In genomic region chr4:148074521-148075189, GRCm38 (mm10) we compare ENCODE assay signal across 8 mouse cellular contexts. TPM values are rescaled to one million over a fixed set of nuclear protein-coding genes. Genes with fewer than 3 reads are reported as not detected.
DNase-seq lines count a peak whose midpoint lies in the region; ATAC-seq and TF ChIP-seq lines count a peak whose summit lies in the region.

No protein-coding gene starts in this region.

- ATAC-seq in heart, embryonic 14.5 days (ENCODE audit: insufficient number of reproducible peaks, insufficient read depth, low FRiP score, low read depth): no peak
- peak; percentile 57; the same call in 1 of the 2 replicates for ATAC-seq in liver, postnatal 0 days

- no peaks in the 10 kb centered on the region for H3K9me3 ChIP-seq in heart, embryonic 14.5 days (ENCODE audit: control insufficient read depth, low read length)
- H3K9me3 ChIP-seq in liver, postnatal 0 days (ENCODE audit: low read length): no peaks in the 10 kb centered on the region

- H3K4me1 ChIP-seq in heart, embryonic 14.5 days (ENCODE audit: control insufficient read depth in 2 of 2, insufficient read depth in 2 of 2, low read length in 2 of 2): peaks cover 4 to 8% of the 10 kb centered on the region in 2 experiments; a peak in 2 of 4 replicates
- H3K4me1 ChIP-seq in liver, postnatal 0 days (ENCODE audit: insufficient read depth): no peaks in the 10 kb centered on the region

- TF ChIP-seq EP300 in liver, postnatal 0 days (IDR thresholded peaks at IDR 0.05; ENCODE audit: low read depth): no peak

- peak overlapping the region; percentile 71 for H3K4me2 ChIP-seq in heart, embryonic 14.5 days (ENCODE audit: low read length)
- H3K4me2 ChIP-seq in liver, postnatal 0 days (ENCODE audit: low read depth, low read length): peak overlapping the region; percentile 75

- intact Hi-C loops in left cerebral cortex, adult 2 months (cut with DNase I): no loop called here
- intact Hi-C loops in left cerebral cortex, postnatal 10 days (cut with DNase I): no loop called here

- peak overlapping the region; percentile 28 for H3K4me3 ChIP-seq in left cerebral cortex, adult 2 months
- peak overlapping the region; percentile 34 to 41 for H3K4me3 ChIP-seq in heart, embryonic 14.5 days (ENCODE audit: control insufficient read depth in 1 of 2, insufficient read depth in 1 of 2, low read depth in 1 of 2, low read length in 2 of 2)
- peak overlapping the region; percentile 30 for H3K4me3 ChIP-seq in liver, postnatal 0 days (ENCODE audit: low read depth, low read length)

- peak overlapping the region; percentile 64 for H3K9ac ChIP-seq in heart, embryonic 14.5 days (ENCODE audit: low read length)
- no peak overlapping the region for H3K9ac ChIP-seq in liver, postnatal 0 days (replicated peaks)

- no peak overlapping the region for H3K27ac ChIP-seq in left cerebral cortex, adult 2 months
- H3K27ac ChIP-seq in heart, embryonic 14.5 days (replicated peaks in 1 of 2; ENCODE audit: control insufficient read depth in 1 of 2, insufficient read depth in 1 of 2, low read depth in 2 of 2, low read length in 2 of 2): 0 out of 4 replicates have a peak overlapping the region, but pooled peaks of 1 of the 2 experiments have one; percentile 24
- H3K27ac ChIP-seq in liver, postnatal 0 days (ENCODE audit: low read depth): no peak overlapping the region

- H3K27me3 ChIP-seq in heart, embryonic 14.5 days (ENCODE audit: control insufficient read depth, insufficient read depth, low read length): no peaks in the 10 kb centered on the region
- H3K27me3 ChIP-seq in liver, postnatal 0 days (ENCODE audit: insufficient read depth, low read length): no peaks in the 10 kb centered on the region

- peak; percentile 54 for TF ChIP-seq CTCF in left cerebral cortex, adult 2 months (IDR thresholded peaks at IDR 0.05)
- TF ChIP-seq CTCF in liver, postnatal 0 days (IDR thresholded peaks at IDR 0.05; ENCODE audit: low read depth): peak; percentile 59

- DNase-seq in left cerebral cortex, adult 2 months (ENCODE audit: extremely low spot score in 1 of 2, low spot score in 2 of 2): no peak
- no peak for DNase-seq in left cerebral cortex, postnatal 10 days (ENCODE audit: extremely low spot score in 1 of 2, low spot score in 2 of 2)
- peak; percentile 83 for DNase-seq in ZHBTc4 (ENCODE audit: low read depth, low spot score)
- DNase-seq in liver, postnatal 0 days: no peak
- DNase-seq in right cerebral cortex, postnatal 14 days: no peak
- DNase-seq in adrenal gland, postnatal 36 days: no peak
- no peak for DNase-seq in right cerebral cortex, adult 18-20 months

- H3K36me3 ChIP-seq in heart, embryonic 14.5 days (ENCODE audit: control insufficient read depth, insufficient read depth, low read length): peaks cover 4% of the 10 kb centered on the region
- H3K36me3 ChIP-seq in liver, postnatal 0 days (replicated peaks; ENCODE audit: insufficient read depth, low read length): peaks cover 4% of the 10 kb centered on the region; the same call in 1 of the 2 replicates

- WGBS in heart, embryonic 14.5 days: 42% methylated on average over 17 of the region's 17 CpGs
- 43% methylated on average over 17 of the region's 17 CpGs for WGBS in liver, postnatal 0 days (ENCODE audit: insufficient replicate concordance)

RNA-seq across cellular contexts. Expression of gene Agtrap, which starts 13.2 kb away (rescaled TPM):
- total RNA-seq in left cerebral cortex, adult 2 months (2021): 10 to 100 TPM in 1 of 2 experiments, 1 to 10 TPM in 1; 6.6 to 10.2 TPM
- total RNA-seq in left cerebral cortex, postnatal 10 days (2021): 1 to 10 TPM; 3.6 to 4.3 TPM
- 19.5 and 20.0 TPM in 2 replicates for polyA plus RNA-seq in heart, embryonic 14.5 days (2014; fragmentation: Nextera tagmentation; extraction: Ambion mirVana)
- 10.4 and 10.8 TPM in 2 replicates for polyA plus RNA-seq in liver, postnatal 0 days (2015; fragmentation: Nextera tagmentation; extraction: Ambion mirVana)
- 10 to 100 TPM; 76.6 to 96.6 TPM for total RNA-seq in adrenal gland, postnatal 36 days (2021)

RNA-seq across cellular contexts. Expression of gene Mthfr, which starts 35.8 kb away (rescaled TPM):
- total RNA-seq in left cerebral cortex, adult 2 months (2021): 10 to 100 TPM; 30.7 to 32.0 TPM
- 10 to 100 TPM; 21.7 to 22.6 TPM for total RNA-seq in left cerebral cortex, postnatal 10 days (2021)
- 8.7 and 9.7 TPM in 2 replicates for polyA plus RNA-seq in heart, embryonic 14.5 days (2014; fragmentation: Nextera tagmentation; extraction: Ambion mirVana)
- polyA plus RNA-seq in liver, postnatal 0 days (2015; fragmentation: Nextera tagmentation; extraction: Ambion mirVana): 3.7 and 4.5 TPM in 2 replicates
- total RNA-seq in adrenal gland, postnatal 36 days (2021): 10 to 100 TPM; 29.0 to 54.7 TPM

RNA-seq across cellular contexts. Expression of gene Clcn6, which starts 36.0 kb away (rescaled TPM):
- total RNA-seq in left cerebral cortex, adult 2 months (2021): 10 to 100 TPM; 81.4 to 84.4 TPM
- total RNA-seq in left cerebral cortex, postnatal 10 days (2021): 10 to 100 TPM; 66.8 to 69.0 TPM
- polyA plus RNA-seq in heart, embryonic 14.5 days (2014; fragmentation: Nextera tagmentation; extraction: Ambion mirVana): 5.4 and 6.1 TPM in 2 replicates
- 0.52 and 0.79 TPM in 2 replicates for polyA plus RNA-seq in liver, postnatal 0 days (2015; fragmentation: Nextera tagmentation; extraction: Ambion mirVana)
- 10 to 100 TPM; 10.0 to 12.6 TPM for total RNA-seq in adrenal gland, postnatal 36 days (2021)

RNA-seq across cellular contexts. Expression of gene Mad2l2, which starts 55.5 kb away (rescaled TPM):
- 10 to 100 TPM; 14.2 to 16.1 TPM for total RNA-seq in left cerebral cortex, adult 2 months (2021)
- 10 to 100 TPM; 14.6 to 15.7 TPM for total RNA-seq in left cerebral cortex, postnatal 10 days (2021)
- 40.9 and 42.1 TPM in 2 replicates for polyA plus RNA-seq in heart, embryonic 14.5 days (2014; fragmentation: Nextera tagmentation; extraction: Ambion mirVana)
- polyA plus RNA-seq in liver, postnatal 0 days (2015; fragmentation: Nextera tagmentation; extraction: Ambion mirVana): 16.9 and 18.8 TPM in 2 replicates
- 10 to 100 TPM; 23.1 to 27.1 TPM for total RNA-seq in adrenal gland, postnatal 36 days (2021)

RNA-seq across cellular contexts. Expression of gene Draxin, which starts 55.8 kb away (rescaled TPM):
- under 1 TPM; 0.20 to 0.30 TPM for total RNA-seq in left cerebral cortex, adult 2 months (2021)
- 1 to 10 TPM; 2.7 to 3.1 TPM for total RNA-seq in left cerebral cortex, postnatal 10 days (2021)
- polyA plus RNA-seq in heart, embryonic 14.5 days (2014; fragmentation: Nextera tagmentation; extraction: Ambion mirVana): not detected in 2 replicates
- polyA plus RNA-seq in liver, postnatal 0 days (2015; fragmentation: Nextera tagmentation; extraction: Ambion mirVana): 0.04 and 0.05 TPM in 2 replicates
- total RNA-seq in adrenal gland, postnatal 36 days (2021): under 1 TPM; 0.10 to 0.20 TPM

Comparison
In these comparisons a context has a peak if more than half of its experiments do, and no peak if none do; other contexts are left out.
1. RNA of gene Agtrap, which starts 13.2 kb away (total RNA-seq): 76.6 to 96.6 TPM in adrenal gland, postnatal 36 days; 6.6 to 10.2 TPM in left cerebral cortex, adult 2 months and 3.6 to 4.3 TPM in left cerebral cortex, postnatal 10 days; every median in the first group is over 4 times any median in the second.
2. RNA of gene Clcn6, which starts 36.0 kb away (total RNA-seq): 81.4 to 84.4 TPM in left cerebral cortex, adult 2 months and 66.8 to 69.0 TPM in left cerebral cortex, postnatal 10 days; 10.0 to 12.6 TPM in adrenal gland, postnatal 36 days; every median in the first group is over 4 times any median in the second.
3. Peak in every context shown above with its lines, with median percentiles within 50 percentile points of each other: H3K4me3 ChIP-seq.